Mouse (Mus musculus): ENCODE results near the gene Mllt6. TPM values are rescaled to one million over a fixed set of nuclear protein-coding genes. Genes with fewer than 3 reads are reported as not detected.
A peak's percentile ranks its signal among the peaks of the same experiment; 100 is the strongest.

The Mllt6 gene
- polyA plus RNA-seq (2012; rRNA removed), result 78.5 and 83.4 TPM in 2 replicates

DNA sequence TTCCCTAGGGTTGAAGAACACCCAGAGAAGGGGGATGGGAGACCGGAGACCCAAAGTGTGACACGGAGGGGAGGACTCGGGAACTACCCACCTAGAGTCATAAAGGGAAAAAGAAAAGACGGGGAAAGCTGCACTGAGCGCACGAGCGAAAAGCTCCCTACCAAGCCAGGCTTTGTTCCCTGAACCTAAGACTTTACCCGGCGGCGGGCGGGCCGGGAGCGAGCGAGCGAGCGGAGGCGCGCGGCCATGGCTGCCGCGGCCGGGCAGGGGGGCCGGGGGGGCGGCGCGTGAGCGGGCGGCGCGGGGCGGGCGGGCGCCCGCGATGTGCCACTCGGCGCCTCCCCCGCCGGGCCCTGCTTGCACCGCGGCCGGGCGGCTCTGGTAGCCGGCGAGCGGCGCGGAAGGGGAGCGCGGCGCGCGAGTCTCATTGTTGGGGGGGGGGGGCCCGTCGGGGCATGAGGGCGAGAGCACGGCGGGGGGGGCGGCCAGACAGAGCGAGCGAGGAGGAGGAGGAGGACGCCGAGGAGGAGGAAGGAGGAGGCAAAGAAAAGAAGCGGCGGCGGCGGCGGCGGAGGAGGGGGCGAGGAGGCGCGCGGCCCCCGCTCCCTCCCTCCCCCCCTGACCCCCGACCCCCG is at the start of gene Mllt6:
TSS of gene Mllt6 (plus strand) at position 522 of the 635 bp plus-strand sequence.
- H3K4me1 ChIP-seq (ENCODE audit: control insufficient read depth, insufficient read depth, low read length), result peaks cover 8% of the 10 kb centered on the region; the same call in 1 of the 2 replicates
- H3K4me3 ChIP-seq (ENCODE audit: insufficient read depth, low read length), result peak within 1 kb of the TSS; percentile 55
- H3K27ac ChIP-seq (ENCODE audit: insufficient read depth, low read length), result no peak within 1 kb of the TSS; the same call in 1 of the 2 replicates
- TF ChIP-seq POLR2A (IDR thresholded peaks at IDR 0.05; ENCODE audit: extremely low read depth, insufficient read depth, low read length) (no peak), CTCF (IDR thresholded peaks at IDR 0.05; ENCODE audit: extremely low read depth, insufficient read depth, low read length) (no peak)

DNA sequence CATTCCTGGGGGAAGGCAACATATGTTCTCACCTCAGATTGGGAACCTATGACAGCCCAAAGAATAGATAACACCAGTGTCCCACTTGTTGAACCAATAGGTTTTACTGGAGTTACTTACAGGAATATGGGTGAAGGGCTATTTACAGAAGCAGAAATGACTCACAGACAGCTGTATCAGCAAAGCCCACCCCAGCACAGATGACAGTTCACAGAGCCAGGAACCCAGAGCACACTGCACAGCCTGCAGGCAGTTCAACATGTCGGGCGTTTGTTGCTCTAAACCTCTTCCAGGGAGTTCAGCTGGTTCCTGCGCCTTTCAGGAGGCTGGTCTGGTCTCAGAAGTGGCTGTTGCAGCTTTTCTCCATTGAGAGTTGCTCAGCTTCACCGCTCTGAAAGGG is 47.9 kb upstream of the Mllt6 start:
- H3K4me3 ChIP-seq (ENCODE audit: insufficient read depth, low read length), result no peak overlapping the region
- TF ChIP-seq CTCF (IDR thresholded peaks at IDR 0.05; ENCODE audit: extremely low read depth, insufficient read depth, low read length) (no peak), POLR2A (IDR thresholded peaks at IDR 0.05; ENCODE audit: extremely low read depth, insufficient read depth, low read length) (no peak)
- peaks cover 7% of the 10 kb centered on the region for H3K4me1 ChIP-seq (ENCODE audit: control insufficient read depth, insufficient read depth, low read length)
- no peak overlapping the region for H3K27ac ChIP-seq (ENCODE audit: insufficient read depth, low read length)

DNA sequence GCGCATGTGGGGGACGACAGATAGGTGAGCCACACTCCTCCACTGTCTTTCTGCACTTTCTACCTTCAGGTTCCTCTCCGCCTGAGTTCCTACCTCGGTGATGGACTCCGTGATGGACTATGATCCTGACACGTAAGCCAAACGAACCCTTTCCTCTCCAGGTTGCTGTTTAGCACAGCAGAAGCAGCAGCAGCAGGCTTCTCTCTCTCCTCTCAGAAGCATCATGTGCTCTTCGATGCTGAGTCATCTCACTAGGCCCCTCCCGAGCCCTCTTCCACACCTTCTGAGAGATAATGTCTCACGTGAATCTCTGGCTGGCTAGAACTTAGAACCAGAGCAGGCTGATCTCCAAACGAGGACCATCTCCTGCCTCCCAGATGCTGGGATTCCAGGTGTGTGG is 44.8 kb upstream of the Mllt6 start:
- Histone ChIP-seq H3K27ac (ENCODE audit: insufficient read depth, low read length) (no peak overlapping the region), H3K4me1 (ENCODE audit: control insufficient read depth, insufficient read depth, low read length) (peaks cover 2% of the 10 kb centered on the region; the same call in 1 of the 2 replicates), H3K4me3 (ENCODE audit: insufficient read depth, low read length) (no peak overlapping the region)
- TF ChIP-seq CTCF (IDR thresholded peaks at IDR 0.05; ENCODE audit: extremely low read depth, insufficient read depth, low read length), result no peak
- no peak for TF ChIP-seq POLR2A (IDR thresholded peaks at IDR 0.05; ENCODE audit: extremely low read depth, insufficient read depth, low read length)

GRCm38 (mm10) chr11:97619391-97619795 is 43.8 kb upstream of the Mllt6 start:
- Histone ChIP-seq H3K4me3 (ENCODE audit: insufficient read depth, low read length) (no peak overlapping the region), H3K4me1 (ENCODE audit: control insufficient read depth, insufficient read depth, low read length) (peaks cover 2% of the 10 kb centered on the region; the same call in 1 of the 2 replicates), H3K27ac (ENCODE audit: insufficient read depth, low read length) (no peak overlapping the region)
- TF ChIP-seq POLR2A (IDR thresholded peaks at IDR 0.05; ENCODE audit: extremely low read depth, insufficient read depth, low read length) (no peak), CTCF (IDR thresholded peaks at IDR 0.05; ENCODE audit: extremely low read depth, insufficient read depth, low read length) (peak; percentile 70)

DNA sequence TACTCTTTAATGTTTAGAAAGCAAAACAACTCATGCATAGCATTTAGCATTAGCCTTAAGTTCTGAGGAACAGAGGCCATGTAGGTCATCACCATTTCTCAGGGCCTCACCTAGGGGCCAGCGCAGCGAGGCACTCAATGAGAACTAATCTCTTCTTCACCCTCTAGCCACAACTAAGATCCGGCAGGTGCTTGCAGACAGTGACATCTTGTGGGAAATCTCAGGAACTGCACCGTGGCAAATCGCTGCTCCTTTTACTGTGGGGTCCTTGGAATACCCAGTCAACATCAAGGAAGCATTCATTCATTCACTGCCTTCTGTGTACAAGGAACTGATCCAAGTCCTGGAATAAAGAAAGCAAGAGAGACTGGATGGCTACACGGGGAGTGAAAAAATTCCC is 40.8 kb upstream of the Mllt6 start:
- H3K4me3 ChIP-seq (ENCODE audit: insufficient read depth, low read length), result no peak overlapping the region
- H3K27ac ChIP-seq (ENCODE audit: insufficient read depth, low read length), result no peak overlapping the region
- peak; percentile 100 for TF ChIP-seq CTCF (IDR thresholded peaks at IDR 0.05; ENCODE audit: extremely low read depth, insufficient read depth, low read length)
- TF ChIP-seq POLR2A (IDR thresholded peaks at IDR 0.05; ENCODE audit: extremely low read depth, insufficient read depth, low read length), result no peak
- peaks cover 2% of the 10 kb centered on the region; the same call in 1 of the 2 replicates for H3K4me1 ChIP-seq (ENCODE audit: control insufficient read depth, insufficient read depth, low read length)

DNA sequence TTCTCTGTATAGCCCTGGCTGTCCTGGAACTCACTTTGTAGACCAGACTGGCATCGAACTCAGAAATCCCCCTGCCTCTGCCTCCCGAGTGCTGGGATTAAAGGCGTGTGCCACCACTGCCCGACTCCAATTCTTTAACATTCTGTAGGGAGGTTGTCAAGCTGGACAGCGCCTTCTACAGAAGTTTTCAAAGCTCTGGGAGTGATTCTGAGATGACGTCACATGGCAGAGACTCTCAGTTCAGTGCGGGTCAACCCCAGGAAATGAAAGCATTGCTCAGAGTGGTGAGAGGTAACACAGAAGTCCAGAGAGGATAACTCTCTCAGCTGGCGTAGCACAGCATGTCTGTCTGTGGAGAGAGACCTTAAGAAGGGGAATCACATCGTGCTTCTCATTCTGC is 40.0 kb upstream of the Mllt6 start:
- H3K4me1 ChIP-seq (ENCODE audit: control insufficient read depth, insufficient read depth, low read length), result peaks cover 2% of the 10 kb centered on the region; the same call in 1 of the 2 replicates

GRCm38 (mm10) chr11:97625551-97625950 is 37.7 kb upstream of the Mllt6 start:
- H3K4me1 ChIP-seq (ENCODE audit: control insufficient read depth, insufficient read depth, low read length), result no peaks in the 10 kb centered on the region
- H3K4me3 ChIP-seq (ENCODE audit: insufficient read depth, low read length), result no peak overlapping the region
- H3K27ac ChIP-seq (ENCODE audit: insufficient read depth, low read length), result no peak overlapping the region
- TF ChIP-seq CTCF (IDR thresholded peaks at IDR 0.05; ENCODE audit: extremely low read depth, insufficient read depth, low read length), result no peak
- TF ChIP-seq POLR2A (IDR thresholded peaks at IDR 0.05; ENCODE audit: extremely low read depth, insufficient read depth, low read length), result no peak

More for the DNA sequence above, 40.0 kb upstream of the Mllt6 start:
- Histone ChIP-seq H3K4me3 (ENCODE audit: insufficient read depth, low read length) (no peak overlapping the region), H3K27ac (ENCODE audit: insufficient read depth, low read length) (no peak overlapping the region)
- no peak for TF ChIP-seq CTCF (IDR thresholded peaks at IDR 0.05; ENCODE audit: extremely low read depth, insufficient read depth, low read length)
- TF ChIP-seq POLR2A (IDR thresholded peaks at IDR 0.05; ENCODE audit: extremely low read depth, insufficient read depth, low read length), result no peak

DNA sequence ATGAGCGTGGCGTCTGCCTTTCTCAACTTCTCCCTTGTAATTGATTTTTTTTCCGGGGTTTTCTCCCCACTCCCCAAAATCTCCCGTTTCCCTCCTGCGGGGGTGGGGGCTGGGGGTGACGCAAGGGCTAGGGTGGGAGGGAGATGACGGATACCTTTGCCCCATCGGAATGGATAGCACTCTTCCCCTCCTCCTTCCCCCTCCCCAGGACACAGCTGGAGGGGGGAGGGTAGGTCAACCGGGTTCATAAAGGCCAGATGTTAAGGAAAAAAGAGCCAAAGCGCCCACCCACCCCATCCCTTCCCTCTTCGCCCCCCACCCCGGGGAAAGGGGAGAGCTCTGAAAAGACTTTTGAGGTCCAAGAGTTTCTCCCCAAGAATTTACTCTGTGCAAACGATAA is 36.8 kb upstream of the Mllt6 start:
- H3K4me3 ChIP-seq (ENCODE audit: insufficient read depth, low read length), result no peak overlapping the region
- TF ChIP-seq POLR2A (IDR thresholded peaks at IDR 0.05; ENCODE audit: extremely low read depth, insufficient read depth, low read length) (no peak), CTCF (IDR thresholded peaks at IDR 0.05; ENCODE audit: extremely low read depth, insufficient read depth, low read length) (no peak)
- H3K27ac ChIP-seq (ENCODE audit: insufficient read depth, low read length), result no peak overlapping the region
- H3K4me1 ChIP-seq (ENCODE audit: control insufficient read depth, insufficient read depth, low read length), result peaks cover 3% of the 10 kb centered on the region; the same call in 1 of the 2 replicates

DNA sequence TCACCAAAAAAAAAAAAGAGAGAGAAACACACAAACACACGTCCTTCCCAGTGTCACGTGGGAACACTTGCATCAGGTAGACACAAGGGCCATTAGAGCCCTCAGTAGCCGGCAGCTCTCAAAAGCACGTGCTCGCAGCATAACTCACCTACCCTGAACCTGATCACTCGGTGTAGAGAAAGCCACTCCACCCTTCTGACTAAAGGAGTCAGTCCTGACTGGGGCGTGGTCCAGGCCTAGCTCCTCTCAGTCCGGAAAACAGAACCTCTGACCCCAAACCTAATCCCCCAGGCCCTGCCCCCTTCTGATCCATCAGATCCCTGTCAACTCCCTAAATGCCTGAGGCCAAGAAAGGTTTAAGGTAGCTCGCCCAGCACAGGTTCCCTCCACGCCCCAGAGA is 36.4 kb upstream of the Mllt6 start:
- Histone ChIP-seq H3K4me3 (ENCODE audit: insufficient read depth, low read length) (peak overlapping the region; percentile 39; the same call in 1 of the 2 replicates), H3K27ac (ENCODE audit: insufficient read depth, low read length) (no peak overlapping the region)
- TF ChIP-seq POLR2A (IDR thresholded peaks at IDR 0.05; ENCODE audit: extremely low read depth, insufficient read depth, low read length) (no peak), CTCF (IDR thresholded peaks at IDR 0.05; ENCODE audit: extremely low read depth, insufficient read depth, low read length) (no peak)

More for the DNA sequence above, 36.4 kb upstream of the Mllt6 start:
- peaks cover 3% of the 10 kb centered on the region; the same call in 1 of the 2 replicates for H3K4me1 ChIP-seq (ENCODE audit: control insufficient read depth, insufficient read depth, low read length)

Measured in cortical plate, adult 2 months (tissue).